ENCODE assay signal across 10 mouse cellular contexts in the genomic region with DNA sequence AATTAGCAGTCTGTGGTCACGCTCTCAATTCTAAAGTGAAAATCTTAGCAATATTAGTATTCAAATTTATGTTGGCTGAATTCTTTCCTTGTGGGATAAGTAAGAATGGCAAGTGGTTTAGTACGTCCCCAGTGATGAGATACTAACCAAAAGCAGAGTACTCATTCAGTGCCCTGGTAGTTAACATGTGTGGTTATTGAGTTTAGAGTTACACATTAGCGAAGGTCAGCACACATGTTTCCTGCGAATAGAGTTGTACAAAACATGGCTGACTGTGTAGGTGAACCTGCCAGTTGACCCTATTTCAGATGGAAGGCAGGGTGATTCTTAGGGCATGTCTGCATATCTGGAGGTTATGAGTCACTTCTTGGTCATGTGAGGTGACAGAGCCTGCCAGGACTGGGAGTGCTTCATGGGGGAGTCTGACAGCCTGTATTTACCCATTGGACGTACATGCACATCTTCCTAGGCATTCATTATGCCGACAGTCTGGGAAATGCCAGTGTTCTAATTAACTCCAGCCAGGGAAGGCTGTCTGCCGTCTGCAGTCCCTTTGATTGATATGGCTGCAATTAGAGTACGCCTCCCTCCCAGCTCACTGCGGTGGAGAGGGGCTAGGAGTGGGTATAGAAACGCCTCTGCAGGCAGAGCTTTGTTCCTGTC.
DNase-seq lines count a peak whose midpoint lies in the region; ATAC-seq and TF ChIP-seq lines count a peak whose summit lies in the region.
"Had no signal": no experiment of that assay in that cellular context is flagged by ENCODE, and none has a peak within 500 bp of the region (broad histone marks: within the 10 kb centered on the region; RNA-seq: fewer than 3 reads in every experiment).

No protein-coding gene starts in this region.

- dilution Hi-C loops in CH12.LX (cut with MboI; ENCODE audit: extremely low pct_ligation_motif_present, extremely low pct_unique_long_range_greater_than_20kb, low sequenced_read_pairs) = no loop called here

- no peak overlapping the region for H3K9ac ChIP-seq in CH12.LX (ENCODE audit: insufficient read depth, low read depth)
- no peak overlapping the region for H3K9ac ChIP-seq in forebrain, embryonic 12.5 days
- H3K9ac ChIP-seq: limb, embryonic 13.5 days had no signal

- in situ Hi-C loops in CH12.LX (cut with MboI; ENCODE audit: low pct_ligation_motif_present, low pct_unique_long_range_greater_than_20kb, low sequenced_read_pairs) = no loop called here

- H3K27me3 ChIP-seq in CH12.LX (replicated peaks) = no peaks in the 10 kb centered on the region
- H3K27me3 ChIP-seq in forebrain, embryonic 12.5 days = no peaks in the 10 kb centered on the region
- no peaks in the 10 kb centered on the region for H3K27me3 ChIP-seq in limb, embryonic 10.5 days (ENCODE audit: low read depth, poor library complexity, severe bottlenecking)
- H3K27me3 ChIP-seq: limb, embryonic 13.5 days had no signal

- H3K36me3 ChIP-seq in CH12.LX (replicated peaks in 1 of 2; ENCODE audit: control insufficient read depth in 1 of 2, insufficient read depth in 1 of 2, low read length in 1 of 2) = no peaks in the 10 kb centered on the region
- H3K36me3 ChIP-seq in forebrain, embryonic 12.5 days (replicated peaks) = no peaks in the 10 kb centered on the region
- no peaks in the 10 kb centered on the region for H3K36me3 ChIP-seq in limb, embryonic 10.5 days
- H3K36me3 ChIP-seq: limb, embryonic 13.5 days had no signal

- no peaks in the 10 kb centered on the region for H3K79me2 ChIP-seq in CH12.LX (replicated peaks; ENCODE audit: control insufficient read depth, extremely low read depth, insufficient read depth, poor library complexity, severe bottlenecking)

- 0 out of 4 replicates have a peak, but pooled peaks cover 0 to 3% of the 10 kb centered on the region in 2 experiments for H3K4me1 ChIP-seq in CH12.LX (ENCODE audit: control insufficient read depth in 1 of 2, insufficient read depth in 2 of 2)
- peaks cover 19% of the 10 kb centered on the region for H3K4me1 ChIP-seq in forebrain, embryonic 12.5 days
- peaks cover 22% of the 10 kb centered on the region for H3K4me1 ChIP-seq in limb, embryonic 10.5 days
- H3K4me1 ChIP-seq: limb, embryonic 13.5 days had no signal

- DNase-seq in CH12.LX (ENCODE audit: extremely low read depth) (peak; percentile 6), NIH3T3 (ENCODE audit: low read depth) (peak; percentile 19)
- peak; percentile 55 for DNase-seq in limb, embryonic 10.5 days (ENCODE audit: low spot score)
- DNase-seq in thymus, postnatal 25 days = no peak
- no peak for DNase-seq in c-Kit-positive CD71-positive TER-119-positive erythroid progenitor cells, embryonic 14.5 days (ENCODE audit: low spot score)
- no peak for DNase-seq in right cerebral cortex, postnatal 36 days (ENCODE audit: low spot score in 2 of 2)
- no peak for DNase-seq in testis, postnatal 14 days (ENCODE audit: low spot score)

- WGBS in forebrain, embryonic 12.5 days = 36% methylated on average over 10 of the region's 10 CpGs
- 24% methylated on average over 10 of the region's 10 CpGs for WGBS in limb, embryonic 10.5 days

- H3K4me3 ChIP-seq in CH12.LX (replicated peaks in 1 of 3; ENCODE audit: low read depth in 2 of 3, low read length in 2 of 3, poor library complexity in 1 of 3) = no peak overlapping the region
- H3K4me3 ChIP-seq in forebrain, embryonic 12.5 days (replicated peaks) = no peak overlapping the region
- no peak overlapping the region for H3K4me3 ChIP-seq in limb, embryonic 10.5 days
- H3K4me3 ChIP-seq: limb, embryonic 13.5 days; myocyte had no signal

- H3K27ac ChIP-seq in CH12.LX (ENCODE audit: insufficient read depth, low read depth) = no peak overlapping the region
- H3K27ac ChIP-seq in forebrain, embryonic 12.5 days = peak overlapping the region; percentile 61
- no peak overlapping the region for H3K27ac ChIP-seq in limb, embryonic 10.5 days
- H3K27ac ChIP-seq: limb, embryonic 13.5 days had no signal

- no peak for TF ChIP-seq CTCF in CH12.LX (conservative IDR thresholded peaks at IDR 0.05 in 1 of 2, IDR thresholded peaks at IDR 0.05 in 1 of 2; ENCODE audit: low read depth in 2 of 2, low read length in 2 of 2)

- ATAC-seq in forebrain, embryonic 12.5 days (ENCODE audit: low FRiP score) = peak; percentile 95

- TF ChIP-seq EP300 in CH12.LX (IDR thresholded peaks at IDR 0.05; ENCODE audit: low read length) = no peak

- no peak for TF ChIP-seq RAD21 in CH12.LX (IDR thresholded peaks at IDR 0.05; ENCODE audit: low read depth, low read length)

- H3K4me2 ChIP-seq in CH12.LX (ENCODE audit: insufficient read depth, low read depth, poor library complexity, severe bottlenecking) = no peak overlapping the region
- H3K4me2 ChIP-seq in forebrain, embryonic 12.5 days = no peak overlapping the region
- H3K4me2 ChIP-seq: limb, embryonic 13.5 days had no signal

- H3K9me3 ChIP-seq in CH12.LX (replicated peaks; ENCODE audit: low read length) = no peaks in the 10 kb centered on the region
- no peaks in the 10 kb centered on the region for H3K9me3 ChIP-seq in forebrain, embryonic 12.5 days
- H3K9me3 ChIP-seq in limb, embryonic 10.5 days (replicated peaks) = no peaks in the 10 kb centered on the region
- H3K9me3 ChIP-seq: limb, embryonic 13.5 days had no signal

- TF ChIP-seq POLR2A in CH12.LX (IDR thresholded peaks at IDR 0.05; ENCODE audit: low read depth, low read length) = no peak

TF ChIP-seq in CH12.LX, 34 proteins besides CTCF, POLR2A, EP300 and RAD21:
- TF ChIP-seq ZKSCAN1 (IDR thresholded peaks at IDR 0.05; ENCODE audit: borderline replicate concordance, low read depth, low read length) (no peak), ETS1 (conservative IDR thresholded peaks at IDR 0.05; ENCODE audit: low read depth, low read length) (no peak), IRF4 (IDR thresholded peaks at IDR 0.05; ENCODE audit: low read depth, low read length) (no peak), ELF1 (IDR thresholded peaks at IDR 0.05; ENCODE audit: low read depth, low read length) (no peak), GABPA (IDR thresholded peaks at IDR 0.05; ENCODE audit: insufficient replicate concordance, low read depth, low read length) (no peak), MYC (IDR thresholded peaks at IDR 0.05; ENCODE audit: low read depth, low read length) (no peak), TBP (conservative IDR thresholded peaks at IDR 0.05; ENCODE audit: low read depth, low read length) (no peak), BHLHE40 (IDR thresholded peaks at IDR 0.05; ENCODE audit: low read depth, low read length) (no peak), NRF1 (IDR thresholded peaks at IDR 0.05; ENCODE audit: low read depth, low read length) (no peak), KAT2A (IDR thresholded peaks at IDR 0.05; ENCODE audit: insufficient replicate concordance, low read length) (no peak), JUND (conservative IDR thresholded peaks at IDR 0.05; ENCODE audit: low read depth, low read length) (no peak), MAX (IDR thresholded peaks at IDR 0.05; ENCODE audit: low read length) (no peak), JUN (IDR thresholded peaks at IDR 0.05; ENCODE audit: insufficient read depth, low read depth, low read length) (no peak), E2F4 (IDR thresholded peaks at IDR 0.05; ENCODE audit: insufficient replicate concordance, low read depth, low read length) (no peak), NELFE (IDR thresholded peaks at IDR 0.05; ENCODE audit: low read depth, low read length) (no peak), HCFC1 (IDR thresholded peaks at IDR 0.05; ENCODE audit: low read depth, low read length) (no peak), CHD2 (IDR thresholded peaks at IDR 0.05; ENCODE audit: low read length) (no peak), PAX5 (IDR thresholded peaks at IDR 0.05; ENCODE audit: low read length) (no peak)

Comparison
In these comparisons a context has a peak if more than half of its experiments do, and no peak if none do; other contexts are left out.
1. DNase-seq: peak in CH12.LX (single experiment), NIH3T3 (single experiment) and limb, embryonic 10.5 days (single experiment); none in thymus, postnatal 25 days (single experiment), c-Kit-positive CD71-positive TER-119-positive erythroid progenitor cells, embryonic 14.5 days (single experiment), right cerebral cortex, postnatal 36 days (0 of 2) and testis, postnatal 14 days (single experiment).